Comparison of ENCODE assay signal across 8 mouse cellular contexts in the genomic region with DNA sequence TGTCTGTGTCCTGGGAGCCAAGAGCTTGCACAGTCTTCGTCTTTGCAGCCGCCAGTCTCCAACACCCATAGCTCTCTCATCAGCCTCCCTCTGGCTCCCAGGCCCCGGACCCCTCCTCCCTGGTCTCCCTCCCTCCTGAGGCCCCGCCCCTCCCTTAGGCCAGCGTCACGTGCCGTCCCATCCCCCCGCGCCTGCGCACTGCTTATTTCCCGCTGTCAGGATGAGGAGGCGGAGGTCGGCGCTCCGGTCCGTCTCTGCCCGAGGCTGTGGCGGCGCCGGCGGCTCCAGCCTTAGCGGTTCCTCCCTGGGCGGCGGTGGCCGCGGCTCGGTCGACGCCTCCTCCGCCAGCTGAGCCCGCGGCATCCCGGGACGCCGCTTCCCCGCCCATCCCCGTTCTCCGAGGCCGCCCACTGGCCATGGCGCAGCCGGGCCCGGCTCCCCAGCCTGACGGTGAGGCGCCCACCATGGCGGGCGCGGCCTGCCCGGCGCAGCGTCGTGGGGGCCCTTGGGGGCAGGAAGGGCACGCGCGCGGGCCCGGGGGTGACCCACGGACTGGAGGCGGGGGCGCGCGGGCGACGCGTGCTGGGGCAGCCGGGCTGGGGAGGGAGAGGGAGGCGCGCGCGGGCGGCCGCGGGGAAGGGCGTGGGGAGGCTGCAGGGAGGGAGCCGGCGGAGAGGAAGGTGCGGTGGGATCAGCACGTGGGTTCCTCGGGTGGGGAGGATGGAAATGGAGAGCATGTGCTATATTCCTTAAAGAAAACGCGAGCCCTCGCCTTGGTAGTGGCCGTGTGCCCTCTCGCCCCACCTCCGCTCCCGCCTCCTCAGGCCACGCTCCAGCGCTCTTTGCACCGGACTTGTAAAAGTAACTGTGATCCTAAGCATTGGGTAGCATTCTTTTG. TPM values are rescaled to one million over a fixed set of nuclear protein-coding genes. Genes with fewer than 3 reads are reported as not detected.
A peak's percentile ranks its signal among the peaks of the same experiment; 100 is the strongest.
DNase-seq lines count a peak whose midpoint lies in the region; ATAC-seq and TF ChIP-seq lines count a peak whose summit lies in the region.

A gene (plus strand): TSS at position 220 of the 898 bp plus-strand sequence.

- no peaks in the 10 kb centered on the region for H3K9me3 ChIP-seq in forebrain, embryonic 15.5 days
- no peaks in the 10 kb centered on the region for H3K9me3 ChIP-seq in lung, embryonic 14.5 days (ENCODE audit: low read depth, low read length)

- H3K4me3 ChIP-seq in forebrain, embryonic 15.5 days, result peak within 1 kb of the TSS; percentile 59
- peak within 1 kb of the TSS; percentile 88 for H3K4me3 ChIP-seq in layer of hippocampus, adult 2 months
- peak within 1 kb of the TSS; percentile 95 for H3K4me3 ChIP-seq in lung, embryonic 14.5 days (ENCODE audit: low read depth, low read length)
- H3K4me3 ChIP-seq in olfactory bulb, adult 2 months (ENCODE audit: insufficient read depth, low read depth, low read length), result peak within 1 kb of the TSS; percentile 99
- H3K4me3 ChIP-seq in thymus, adult 2 months (ENCODE audit: control insufficient read depth, insufficient read depth, low read length), result peak within 1 kb of the TSS; percentile 82

- under 1% methylated on average over 79 of the region's 88 CpGs for WGBS in forebrain, embryonic 15.5 days
- under 1% methylated on average over 87 of the region's 88 CpGs for WGBS in lung, embryonic 14.5 days
- under 1% methylated on average over 79 of the region's 88 CpGs for WGBS in olfactory bulb, adult 2 months
- WGBS in thymus, adult 2 months, result 1% methylated on average over 86 of the region's 88 CpGs

- peak; percentile 89 for TF ChIP-seq POLR2A in olfactory bulb, adult 2 months (IDR thresholded peaks at IDR 0.05; ENCODE audit: insufficient read depth, low read depth, low read length)
- TF ChIP-seq POLR2A in thymus, adult 2 months (IDR thresholded peaks at IDR 0.05; ENCODE audit: control insufficient read depth, extremely low read depth, insufficient read depth, low read length, poor library complexity), result peak; percentile 79

- H3K36me3 ChIP-seq in forebrain, embryonic 15.5 days, result no peaks in the 10 kb centered on the region
- H3K36me3 ChIP-seq in lung, embryonic 14.5 days (ENCODE audit: insufficient read depth), result no peaks in the 10 kb centered on the region
- H3K36me3 ChIP-seq in thymus, adult 2 months (ENCODE audit: control insufficient read depth, insufficient read depth, low read length), result no peaks in the 10 kb centered on the region

- DNase-seq in ES-CJ7 (ENCODE audit: low read depth, low spot score), result peak; percentile 96
- DNase-seq in cerebellum, adult 11 months, result peak; percentile 94
- DNase-seq in heart, postnatal 36 days, result peak; percentile 95
- peak; percentile 93 to 95 for DNase-seq in layer of hippocampus, adult 2 months (ENCODE audit: low spot score in 2 of 2)
- peak; percentile 95 for DNase-seq in lung, embryonic 14.5 days
- DNase-seq in thymus, adult 2 months, result peak; percentile 94

- peak; percentile 96 for ATAC-seq in forebrain, embryonic 15.5 days (replicated peaks)
- peak; percentile 97 for ATAC-seq in lung, embryonic 14.5 days (ENCODE audit: insufficient read depth)

- no peak for TF ChIP-seq CTCF in layer of hippocampus, adult 2 months (conservative IDR thresholded peaks at IDR 0.05)
- no peak for TF ChIP-seq CTCF in lung, embryonic 14.5 days (IDR thresholded peaks at IDR 0.05; ENCODE audit: low read depth)
- no peak for TF ChIP-seq CTCF in olfactory bulb, adult 2 months (IDR thresholded peaks at IDR 0.05; ENCODE audit: insufficient read depth, low read depth, low read length)
- peak; percentile 49; the same call in 1 of the 2 replicates for TF ChIP-seq CTCF in thymus, adult 2 months (IDR thresholded peaks at IDR 0.05; ENCODE audit: borderline replicate concordance, control insufficient read depth, extremely low read depth, insufficient read depth, low read length, poor library complexity)

- H3K4me2 ChIP-seq in forebrain, embryonic 15.5 days (replicated peaks), result peak within 1 kb of the TSS; percentile 60
- H3K4me2 ChIP-seq in lung, embryonic 14.5 days, result peak within 1 kb of the TSS; percentile 68

- H3K9ac ChIP-seq in forebrain, embryonic 15.5 days (replicated peaks), result peak within 1 kb of the TSS; percentile 80
- peak within 1 kb of the TSS; percentile 93 for H3K9ac ChIP-seq in lung, embryonic 14.5 days

- no peaks in the 10 kb centered on the region for H3K27me3 ChIP-seq in forebrain, embryonic 15.5 days
- H3K27me3 ChIP-seq in lung, embryonic 14.5 days (ENCODE audit: insufficient read depth, low read length), result no peaks in the 10 kb centered on the region
- H3K27me3 ChIP-seq in thymus, adult 2 months (ENCODE audit: control insufficient read depth, insufficient read depth, low read length), result no peaks in the 10 kb centered on the region

- peaks cover 25% of the 10 kb centered on the region for H3K4me1 ChIP-seq in forebrain, embryonic 15.5 days
- 0 out of 2 replicates have a peak, but pooled peaks cover 2% of the 10 kb centered on the region for H3K4me1 ChIP-seq in lung, embryonic 14.5 days (ENCODE audit: insufficient read depth)
- peaks cover 5% of the 10 kb centered on the region; the same call in 1 of the 2 replicates for H3K4me1 ChIP-seq in olfactory bulb, adult 2 months (ENCODE audit: control insufficient read depth, insufficient read depth, low read length)
- H3K4me1 ChIP-seq in thymus, adult 2 months (replicated peaks; ENCODE audit: control insufficient read depth, insufficient read depth, low read length), result peaks cover 13% of the 10 kb centered on the region

- H3K27ac ChIP-seq in forebrain, embryonic 15.5 days (replicated peaks), result peak within 1 kb of the TSS; percentile 83
- H3K27ac ChIP-seq in layer of hippocampus, adult 2 months, result peak within 1 kb of the TSS; percentile 99
- peak within 1 kb of the TSS; percentile 46; the same call in 1 of the 2 replicates for H3K27ac ChIP-seq in lung, embryonic 14.5 days (ENCODE audit: low read depth)
- peak within 1 kb of the TSS; percentile 78 for H3K27ac ChIP-seq in olfactory bulb, adult 2 months (ENCODE audit: insufficient read depth, low read depth, low read length)
- H3K27ac ChIP-seq in thymus, adult 2 months (ENCODE audit: control insufficient read depth, insufficient read depth, low read length), result no peak within 1 kb of the TSS

- intact Hi-C loops in heart, postnatal 36 days (cut with DNase I), result no loop called here

RNA-seq across cellular contexts. Expression of the gene that starts here (rescaled TPM):
- 85.1 and 87.4 TPM in 2 replicates for polyA plus RNA-seq in forebrain, embryonic 15.5 days (2015; fragmentation: Nextera tagmentation; extraction: Ambion mirVana)
- 10 to 100 TPM; 35.9 to 36.5 TPM for total RNA-seq in heart, postnatal 36 days (2021)
- total RNA-seq in layer of hippocampus, adult 2 months (2021), result 100 to 1,000 TPM; 122 to 124 TPM
- 32.3 and 32.6 TPM in 2 replicates for polyA plus RNA-seq in lung, embryonic 14.5 days (2014; fragmentation: Nextera tagmentation; extraction: Ambion mirVana)
- polyA plus RNA-seq in olfactory bulb, adult 2 months (2012; ENCODE audit: insufficient read depth, insufficient read length, low replicate concordance, missing spikeins), result not detected in 2 replicates
- 3.5 and 3.7 TPM in 2 replicates for polyA plus RNA-seq in thymus, adult 2 months (2012; rRNA removed)
